Mouse (Mus musculus) heart, postnatal 25 days (tissue): ENCODE data around the gene Tns1. TPM values are rescaled to one million over a fixed set of nuclear protein-coding genes. Genes with fewer than 3 reads are reported as not detected.
A peak's percentile ranks its signal among the peaks of the same experiment; 100 is the strongest.

Source experiments
- DNase-seq: peaks from one replicate; pipeline ENCODE4 v3.0.0; 2022; ENCODE audit warnings: low spot score
- intact Hi-C: fragments of 180-260 bp; cut with DNase I; formaldehyde crosslinking; loops from one replicate; pipeline ENCODE4 v1.15.1; 2025
- total RNA-seq, 2 experiments: library from RNA; stranded (reverse); gene quantifications; 2 replicates each; pipeline ENCODE4 v1.2.3; 2021

The Tns1 gene
- total RNA-seq, 2 experiments from 2014 or later: 679 to 701 TPM

- peak; percentile 23 for DNase-seq
- intact Hi-C loops: no loop called here
Observed at GRCm38 (mm10) chr1:73862323-73863073, 261.8 kb downstream of the Tns1 start.

- no peak for DNase-seq
Observed at GRCm38 (mm10) chr1:73860421-73860820, 263.8 kb downstream of the Tns1 start.

More at GRCm38 (mm10) chr1:73860421-73860820, 263.8 kb downstream of the Tns1 start:
- intact Hi-C loops: no loop called here

Other genes starting within 250 kb of the Tns1 start
- 1 to 10 TPM; 1.1 to 1.5 TPM for gene Rufy4, start 1.1 kb upstream of the Tns1 start, total RNA-seq
- under 1 TPM; 0.10 to 0.11 TPM for gene Cxcr2, start 29.5 kb upstream of the Tns1 start, total RNA-seq
- not detected for gene Cxcr1, start 70.2 kb upstream of the Tns1 start, total RNA-seq
- 100 to 1,000 TPM; 134 to 140 TPM for gene Arpc2, start 111.6 kb upstream of the Tns1 start, total RNA-seq
- not detected for gene Gpbar1, start 154.1 kb upstream of the Tns1 start, total RNA-seq
- gene Aamp, start 160.3 kb upstream of the Tns1 start, total RNA-seq: 10 to 100 TPM; 87.5 to 94.8 TPM
- 100 to 1,000 TPM; 160 to 161 TPM for gene Pnkd, start 160.5 kb upstream of the Tns1 start, total RNA-seq
- 10 to 100 TPM; 38.4 to 41.5 TPM for gene Tmbim1, start 181.2 kb upstream of the Tns1 start, total RNA-seq
- under 1 TPM; 0.18 to 0.28 TPM for gene Catip, start 237.7 kb upstream of the Tns1 start, total RNA-seq